Mouse (Mus musculus) kidney, postnatal 4 days (tissue): ENCODE data around the gene Mmp11.

Source experiments
- DNase-seq, 2 experiments: peaks; one replicate each; pipeline ENCODE4 v3.0.0; 2021; ENCODE audit warnings: mixed read lengths in 2 of 2

Gene Mmp11

GRCm38 (mm10) chr10:75937851-75938643 lies 1.8 kb upstream of the Mmp11 start:
- DNase-seq: no peak

GRCm38 (mm10) chr10:75936909-75937667 lies 792 bp upstream of the Mmp11 start:
- no peak for DNase-seq

- no peak for DNase-seq
These were observed 1.3 kb downstream of the Mmp11 start for GRCm38 (mm10) chr10:75934991-75935390.

- no peak for DNase-seq
These were observed 3.4 kb downstream of the Mmp11 start, which contains the start of gene Chchd10 for GRCm38 (mm10) chr10:75932891-75933290. TSS of gene Chchd10 (plus strand) at chr10:75933130.

- DNase-seq: peak; percentile 81 to 87
These were observed 4.1 kb downstream of the Mmp11 start for GRCm38 (mm10) chr10:75932081-75932678.

GRCm38 (mm10) chr10:75931311-75931710 lies 5.0 kb downstream of the Mmp11 start:
- DNase-seq: no peak

GRCm38 (mm10) chr10:75930304-75930703 lies 6.0 kb downstream of the Mmp11 start:
- peak; percentile 67 to 72 for DNase-seq

- DNase-seq: no peak
These were observed 9.9 kb downstream of the Mmp11 start for GRCm38 (mm10) chr10:75926396-75926795.

GRCm38 (mm10) chr10:75924324-75924723 lies 12.0 kb downstream of the Mmp11 start:
- no peak for DNase-seq

GRCm38 (mm10) chr10:75921726-75922560 lies 14.4 kb downstream of the Mmp11 start:
- peak in 1 of 2 experiments; percentile 33 for DNase-seq

GRCm38 (mm10) chr10:75921026-75921725 lies 15.1 kb downstream of the Mmp11 start, which contains the start of gene Smarcb1:
TSS of gene Smarcb1 (minus strand) at chr10:75921617.
- peak; percentile 97 to 98 for DNase-seq

- DNase-seq: no peak
These were observed 17.3 kb downstream of the Mmp11 start for GRCm38 (mm10) chr10:75919026-75919425.

GRCm38 (mm10) chr10:75916840-75917239 lies 19.5 kb downstream of the Mmp11 start:
- no peak for DNase-seq

GRCm38 (mm10) chr10:75915557-75915956 lies 20.7 kb downstream of the Mmp11 start:
- DNase-seq: no peak

- DNase-seq: no peak
These were observed 23.2 kb downstream of the Mmp11 start for GRCm38 (mm10) chr10:75913013-75913589.

GRCm38 (mm10) chr10:75910698-75911097 lies 25.6 kb downstream of the Mmp11 start:
- DNase-seq: no peak

- DNase-seq: no peak
These were observed 29.4 kb downstream of the Mmp11 start for GRCm38 (mm10) chr10:75906882-75907281.

GRCm38 (mm10) chr10:75904391-75904790 lies 31.9 kb downstream of the Mmp11 start:
- no peak for DNase-seq

- DNase-seq: peak in 1 of 2 experiments; percentile 21
These were observed 37.5 kb downstream of the Mmp11 start for GRCm38 (mm10) chr10:75898846-75899245.

GRCm38 (mm10) chr10:75898039-75898564 lies 38.2 kb downstream of the Mmp11 start:
- no peak for DNase-seq

GRCm38 (mm10) chr10:75897373-75897772 lies 38.9 kb downstream of the Mmp11 start:
- peak; percentile 90 to 91 for DNase-seq
